Mouse (Mus musculus) layer of hippocampus, adult 9-10 months (tissue): ENCODE measurements around the gene Nf1.

Experiments
- DNase-seq: peaks from one replicate; pipeline ENCODE4 v3.0.0; 2022; ENCODE audit warnings: low spot score

Gene Nf1

GRCm38 (mm10) chr11:79590664-79591590, 251.4 kb downstream of the Nf1 start, which contains the start of gene Rab11fip4:
Gene Rab11fip4 (plus strand): TSS chr11:79591212.
- DNase-seq: no peak

- no peak for DNase-seq
Measured at GRCm38 (mm10) chr11:79591591-79591975, 252.1 kb downstream of the Nf1 start.

- DNase-seq: no peak
Measured at GRCm38 (mm10) chr11:79593495-79593894, 254.0 kb downstream of the Nf1 start.

GRCm38 (mm10) chr11:79610454-79610853, 271.0 kb downstream of the Nf1 start:
- no peak for DNase-seq

- DNase-seq: no peak
Measured at GRCm38 (mm10) chr11:79611011-79611666, 271.6 kb downstream of the Nf1 start.

- no peak for DNase-seq
Measured at GRCm38 (mm10) chr11:79612046-79612600, 272.6 kb downstream of the Nf1 start.

- no peak for DNase-seq
Measured at GRCm38 (mm10) chr11:79613084-79613483, 273.6 kb downstream of the Nf1 start.

GRCm38 (mm10) chr11:79613711-79614110, 274.2 kb downstream of the Nf1 start:
- DNase-seq: no peak

- DNase-seq: no peak
Measured at GRCm38 (mm10) chr11:79614880-79615279, 275.4 kb downstream of the Nf1 start.

- no peak for DNase-seq
Measured at GRCm38 (mm10) chr11:79615871-79616270, 276.4 kb downstream of the Nf1 start.

- DNase-seq: no peak
Measured at GRCm38 (mm10) chr11:79617991-79618390, 278.5 kb downstream of the Nf1 start.

- DNase-seq: no peak
Measured at GRCm38 (mm10) chr11:79623029-79623428, 283.5 kb downstream of the Nf1 start.

- no peak for DNase-seq
Measured at GRCm38 (mm10) chr11:79624801-79625302, 285.4 kb downstream of the Nf1 start.

- DNase-seq: no peak
Measured at GRCm38 (mm10) chr11:79628716-79629115, 289.2 kb downstream of the Nf1 start.

GRCm38 (mm10) chr11:79629752-79630374, 290.4 kb downstream of the Nf1 start:
- DNase-seq: no peak

GRCm38 (mm10) chr11:79630521-79630920, 291.0 kb downstream of the Nf1 start:
- no peak for DNase-seq
